In genomic region chr11:116654255-116654821, GRCm38 (mm10) we compare ENCODE assay signal across 8 mouse cellular contexts. TPM values are rescaled to one million over a fixed set of nuclear protein-coding genes. Genes with fewer than 3 reads are reported as not detected.
DNase-seq lines count a peak whose midpoint lies in the region; ATAC-seq and TF ChIP-seq lines count a peak whose summit lies in the region.

Gene Cygb, minus strand, starts transcription at chr11:116654313.

- H3K4me2 ChIP-seq in embryonic facial prominence, embryonic 12.5 days (replicated peaks) = peak within 1 kb of the TSS; percentile 94
- H3K4me2 ChIP-seq in heart, embryonic 14.5 days (ENCODE audit: low read length) = peak within 1 kb of the TSS; percentile 80
- H3K4me2 ChIP-seq in midbrain, embryonic 14.5 days (ENCODE audit: low read length) = peak within 1 kb of the TSS; percentile 94

- TF ChIP-seq POLR2A in MEL (IDR thresholded peaks at IDR 0.05; ENCODE audit: control insufficient read depth in 1 of 2, insufficient read depth in 1 of 2, low read depth in 1 of 2, low read length in 2 of 2, poor library complexity in 1 of 2) = no peak

- no peak for TF ChIP-seq RAD21 in MEL (IDR thresholded peaks at IDR 0.05; ENCODE audit: low read depth, low read length)

- no peak for TF ChIP-seq EP300 in MEL (IDR thresholded peaks at IDR 0.05; ENCODE audit: low read depth in 1 of 2, low read length in 2 of 2)

- H3K4me3 ChIP-seq in MEL (ENCODE audit: control insufficient read depth in 1 of 2, insufficient read depth in 1 of 2, low read depth in 2 of 2, low read length in 2 of 2) = peak within 1 kb of the TSS; percentile 56 to 57
- H3K4me3 ChIP-seq in embryonic facial prominence, embryonic 12.5 days = peak within 1 kb of the TSS; percentile 48
- peak within 1 kb of the TSS; percentile 45 for H3K4me3 ChIP-seq in heart, embryonic 14.5 days (ENCODE audit: control insufficient read depth in 1 of 2, insufficient read depth in 1 of 2, low read depth in 1 of 2, low read length in 2 of 2)
- H3K4me3 ChIP-seq in midbrain, embryonic 14.5 days (replicated peaks; ENCODE audit: low read depth, low read length) = peak within 1 kb of the TSS; percentile 57

- ATAC-seq in embryonic facial prominence, embryonic 12.5 days (ENCODE audit: insufficient number of reproducible peaks, insufficient read depth, low FRiP score, low TSS enrichment) = no peak
- no peak for ATAC-seq in heart, embryonic 14.5 days (ENCODE audit: insufficient number of reproducible peaks, insufficient read depth, low FRiP score, low read depth)
- ATAC-seq in midbrain, embryonic 14.5 days (ENCODE audit: low FRiP score, low TSS enrichment) = no peak

- no peak within 1 kb of the TSS for H3K27ac ChIP-seq in MEL (ENCODE audit: control insufficient read depth, low read depth, low read length)
- H3K27ac ChIP-seq in embryonic facial prominence, embryonic 12.5 days = no peak within 1 kb of the TSS
- no peak within 1 kb of the TSS for H3K27ac ChIP-seq in heart, embryonic 14.5 days (replicated peaks in 1 of 2; ENCODE audit: control insufficient read depth in 1 of 2, insufficient read depth in 1 of 2, low read depth in 2 of 2, low read length in 2 of 2)
- H3K27ac ChIP-seq in midbrain, embryonic 14.5 days (replicated peaks; ENCODE audit: low read depth, low read length) = peak within 1 kb of the TSS; percentile 28; the same call in 1 of the 2 replicates

- peaks cover 5 to 38% of the 10 kb centered on the region in 2 experiments for H3K4me1 ChIP-seq in MEL (ENCODE audit: control insufficient read depth in 1 of 2, insufficient read depth in 2 of 2, low read length in 2 of 2)
- H3K4me1 ChIP-seq in embryonic facial prominence, embryonic 12.5 days = peaks cover 43% of the 10 kb centered on the region
- peaks cover 14 to 30% of the 10 kb centered on the region in 2 experiments for H3K4me1 ChIP-seq in heart, embryonic 14.5 days (ENCODE audit: control insufficient read depth in 2 of 2, insufficient read depth in 2 of 2, low read length in 2 of 2)
- peaks cover 14% of the 10 kb centered on the region; the same call in 1 of the 2 replicates for H3K4me1 ChIP-seq in midbrain, embryonic 14.5 days (ENCODE audit: control insufficient read depth, insufficient read depth, low read length)

- H3K27me3 ChIP-seq in MEL (ENCODE audit: control insufficient read depth in 1 of 2, insufficient read depth in 2 of 2, low read length in 2 of 2) = peaks cover 0 to 7% of the 10 kb centered on the region in 2 experiments; a peak in 1 of 4 replicates
- peaks cover 31% of the 10 kb centered on the region for H3K27me3 ChIP-seq in embryonic facial prominence, embryonic 12.5 days
- peaks cover 43% of the 10 kb centered on the region for H3K27me3 ChIP-seq in heart, embryonic 14.5 days (ENCODE audit: control insufficient read depth, insufficient read depth, low read length)
- H3K27me3 ChIP-seq in midbrain, embryonic 14.5 days (ENCODE audit: control insufficient read depth, insufficient read depth, low read length) = peaks cover 19% of the 10 kb centered on the region; the same call in 1 of the 2 replicates

- no peaks in the 10 kb centered on the region for H3K9me3 ChIP-seq in MEL (replicated peaks; ENCODE audit: insufficient read depth, low read length)
- no peaks in the 10 kb centered on the region for H3K9me3 ChIP-seq in embryonic facial prominence, embryonic 12.5 days
- H3K9me3 ChIP-seq in heart, embryonic 14.5 days (ENCODE audit: control insufficient read depth, low read length) = no peaks in the 10 kb centered on the region
- H3K9me3 ChIP-seq in midbrain, embryonic 14.5 days (ENCODE audit: control insufficient read depth, low read length) = no peaks in the 10 kb centered on the region

- H3K36me3 ChIP-seq in MEL (ENCODE audit: control insufficient read depth in 1 of 2, insufficient read depth in 2 of 2, low read length in 2 of 2) = peaks cover 0 to 10% of the 10 kb centered on the region in 2 experiments; a peak in 2 of 4 replicates
- H3K36me3 ChIP-seq in embryonic facial prominence, embryonic 12.5 days = no peaks in the 10 kb centered on the region
- H3K36me3 ChIP-seq in heart, embryonic 14.5 days (ENCODE audit: control insufficient read depth, insufficient read depth, low read length) = no peaks in the 10 kb centered on the region
- 0 out of 2 replicates have a peak, but pooled peaks cover 4% of the 10 kb centered on the region for H3K36me3 ChIP-seq in midbrain, embryonic 14.5 days (ENCODE audit: control insufficient read depth, insufficient read depth, low read length)

- H3K79me2 ChIP-seq in MEL (ENCODE audit: control insufficient read depth, insufficient read depth, low read length, poor library complexity) = no peaks in the 10 kb centered on the region; the same call in 1 of the 2 replicates

- peak within 1 kb of the TSS; percentile 57 for H3K9ac ChIP-seq in MEL (ENCODE audit: control insufficient read depth, low read depth, low read length, poor library complexity, severe bottlenecking)
- peak within 1 kb of the TSS; percentile 63 for H3K9ac ChIP-seq in embryonic facial prominence, embryonic 12.5 days
- H3K9ac ChIP-seq in heart, embryonic 14.5 days (ENCODE audit: low read length) = peak within 1 kb of the TSS; percentile 68
- H3K9ac ChIP-seq in midbrain, embryonic 14.5 days (replicated peaks; ENCODE audit: low read length) = peak within 1 kb of the TSS; percentile 78

- TF ChIP-seq CTCF in MEL (IDR thresholded peaks at IDR 0.05 in 2 of 3, conservative IDR thresholded peaks at IDR 0.05 in 1 of 3; ENCODE audit: control insufficient read depth in 1 of 3, insufficient read depth in 1 of 3, low read depth in 2 of 3, low read length in 3 of 3, poor library complexity in 1 of 3, severe bottlenecking in 1 of 3) = no peak

- 6% methylated on average over 27 of the region's 28 CpGs for WGBS in embryonic facial prominence, embryonic 12.5 days
- 4% methylated on average over 28 of the region's 28 CpGs for WGBS in heart, embryonic 14.5 days
- WGBS in midbrain, embryonic 14.5 days = 7% methylated on average over 28 of the region's 28 CpGs

- peak; percentile 71 for DNase-seq in embryo, embryonic 10 days (ENCODE audit: low spot score)
- no peak for DNase-seq in embryo, embryonic 9.5 days (ENCODE audit: extremely low spot score)
- peak; percentile 65 for DNase-seq in MEL (ENCODE audit: low read depth, low spot score)
- DNase-seq in left cerebral cortex, adult 8-10 months (ENCODE audit: low spot score in 2 of 2) = no peak
- DNase-seq in midbrain, embryonic 14.5 days = peak; percentile 44
- DNase-seq in frontal cortex, postnatal 10 days (ENCODE audit: low spot score in 2 of 2) = no peak

TF ChIP-seq in MEL, 35 proteins besides CTCF, POLR2A, EP300 and RAD21:
- 0 out of 2 replicates have a peak, but pooled peaks have one; percentile 12 for TF ChIP-seq USF1 (IDR thresholded peaks at IDR 0.05; ENCODE audit: low read depth, low read length)
- 0 out of 2 replicates have a peak, but pooled peaks have one; percentile 17 for TF ChIP-seq SIN3A (IDR thresholded peaks at IDR 0.05; ENCODE audit: low read length)
- TF ChIP-seq ZNF384 (IDR thresholded peaks at IDR 0.05; ENCODE audit: low read depth, low read length) = no peak

RNA-seq across cellular contexts. Expression of gene Cygb, which starts in this region (rescaled TPM):
- total RNA-seq in MEL (2012; rRNA removed) = 2.1 and 2.2 TPM in 2 replicates
- polyA plus RNA-seq in MEL (2012; ENCODE audit: insufficient read depth in 1 of 2, insufficient read length in 2 of 2, low read depth in 1 of 2, low replicate concordance in 2 of 2, missing spikeins in 1 of 2) = 1 to 10 TPM in 1 of 2 experiments, not detected in 1; 8.7 TPM
- polyA plus RNA-seq in embryonic facial prominence, embryonic 12.5 days (2016; fragmentation: Nextera tagmentation; extraction: Ambion mirVana) = 6.4 and 7.1 TPM in 2 replicates
- 5.8 and 6.7 TPM in 2 replicates for polyA plus RNA-seq in heart, embryonic 14.5 days (2014; fragmentation: Nextera tagmentation; extraction: Ambion mirVana)
- total RNA-seq in left cerebral cortex, adult 8-10 months (2022) = 10 to 100 TPM; 55.8 to 62.7 (median 58.2) TPM
- polyA plus RNA-seq in midbrain, embryonic 14.5 days (2014; fragmentation: Nextera tagmentation; extraction: Ambion mirVana) = 19.1 and 24.0 TPM in 2 replicates

Comparison
In these comparisons a context has a peak if more than half of its experiments do, and no peak if none do; other contexts are left out.
1. RNA of gene Cygb (total RNA-seq): 55.8 to 62.7 TPM in left cerebral cortex, adult 8-10 months; 2.1 to 2.2 TPM in MEL; every median in the first group is over 10 times any median in the second.
2. DNase-seq: peak in embryo, embryonic 10 days (single experiment), MEL (single experiment) and midbrain, embryonic 14.5 days (single experiment); none in embryo, embryonic 9.5 days (single experiment), left cerebral cortex, adult 8-10 months (0 of 2) and frontal cortex, postnatal 10 days (0 of 2).
3. Peak in every context shown above with its lines, with median percentiles within 50 percentile points of each other: H3K4me3 ChIP-seq, H3K9ac ChIP-seq and H3K4me2 ChIP-seq.